Mouse (Mus musculus): ENCODE results near the gene Ptpdc1. TPM values are rescaled to one million over a fixed set of nuclear protein-coding genes. Genes with fewer than 3 reads are reported as not detected.

The Ptpdc1 gene
- polyA plus RNA-seq (2014; fragmentation: Illumina TruSeq; extraction: RNeasy Lipid Tissue Mini Kit (QIAGEN cat#74804)): 7.5 TPM

GRCm38 (mm10) chr13:48625433-48626184 lies at the start of gene Ptpdc1:
Ptpdc1 (minus strand) TSS chr13:48625664.

GRCm38 (mm10) chr13:48662431-48663143 lies 37.1 kb upstream of the Ptpdc1 start, which contains the start of gene Barx1:
Barx1 (plus strand) TSS chr13:48662998.

Other genes starting within 250 kb of the Ptpdc1 start
- 3.6 TPM for gene Zfp169, start 112.2 kb downstream of the Ptpdc1 start, polyA plus RNA-seq (2014; fragmentation: Illumina TruSeq; extraction: RNeasy Lipid Tissue Mini Kit (QIAGEN cat#74804))
- gene A830005F24Rik, start 112.1 kb downstream of the Ptpdc1 start, polyA plus RNA-seq (2014; fragmentation: Illumina TruSeq; extraction: RNeasy Lipid Tissue Mini Kit (QIAGEN cat#74804)): 0.91 TPM
- not detected for gene Barx1, start 37.3 kb upstream of the Ptpdc1 start, polyA plus RNA-seq (2014; fragmentation: Illumina TruSeq; extraction: RNeasy Lipid Tissue Mini Kit (QIAGEN cat#74804))
- gene Phf2, start 245.5 kb upstream of the Ptpdc1 start, polyA plus RNA-seq (2014; fragmentation: Illumina TruSeq; extraction: RNeasy Lipid Tissue Mini Kit (QIAGEN cat#74804)): 10.0 TPM

All from ovary, adult 10 weeks (tissue).